Mouse (Mus musculus): ENCODE data around the gene Steap3. TPM values are rescaled to one million over a fixed set of nuclear protein-coding genes. Genes with fewer than 3 reads are reported as not detected.

The Steap3 gene
- total and polyA plus RNA-seq, 2 experiments from 2014 or later = 3.9 TPM

DNA sequence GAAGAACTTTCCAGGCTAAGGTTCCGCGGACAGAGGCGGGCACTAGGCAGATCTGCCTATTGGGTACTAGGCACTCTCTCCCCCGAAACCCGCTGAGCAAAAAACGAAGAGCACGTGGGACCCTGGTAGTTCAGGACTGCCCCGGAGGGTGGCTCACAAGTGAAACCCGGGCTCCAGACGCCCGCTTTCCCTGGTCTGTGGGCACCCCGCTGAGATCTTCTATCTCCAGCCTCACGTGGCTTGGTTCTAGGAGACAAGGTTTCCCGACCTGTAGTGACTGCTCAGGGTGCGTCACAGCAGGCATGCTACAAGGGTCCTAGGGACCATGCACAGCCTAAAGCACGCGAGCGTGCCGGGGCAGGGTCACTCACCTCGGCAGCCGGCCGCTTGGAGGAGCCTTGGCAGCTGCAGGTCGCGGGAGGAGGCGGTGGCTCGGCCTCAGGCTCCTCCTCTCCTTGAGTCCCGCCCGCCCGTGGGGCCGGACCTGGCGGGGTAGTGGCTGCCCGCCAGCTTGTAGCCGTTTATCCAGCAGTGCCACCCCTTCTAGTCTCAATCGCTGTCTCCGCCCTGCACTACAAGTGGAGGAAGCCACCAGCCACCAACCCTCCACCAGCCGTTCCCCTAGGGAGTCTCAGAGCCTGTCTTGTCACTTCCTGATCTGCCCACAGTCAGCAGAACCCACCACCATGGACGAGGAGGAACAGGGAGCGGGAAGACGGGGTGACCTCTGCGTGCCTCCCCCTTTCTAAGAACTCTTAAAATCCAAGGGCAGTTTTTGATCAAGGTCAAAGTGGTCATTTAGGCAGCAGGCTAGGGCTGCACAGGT, 7.4 kb downstream of the Steap3 start:
- Histone ChIP-seq H3K4me1 (ENCODE audit: insufficient read depth) (peaks cover 11% of the 10 kb centered on the region; the same call in 1 of the 2 replicates), H3K9ac (peak overlapping the region; percentile 48), H3K4me2 (ENCODE audit: low read depth) (peak overlapping the region; percentile 100), H3K27ac (ENCODE audit: low read depth, low read length) (no peak overlapping the region), H3K4me3 (ENCODE audit: low read depth, low read length) (peak overlapping the region; percentile 50), H3K27me3 (ENCODE audit: insufficient read depth, low read length) (no peaks in the 10 kb centered on the region), H3K9me3 (ENCODE audit: low read length) (no peaks in the 10 kb centered on the region), H3K36me3 (ENCODE audit: insufficient read depth) (no peaks in the 10 kb centered on the region)
- peak; percentile 55 for DNase-seq
- WGBS = 7% methylated on average over 40 of the region's 40 CpGs
- ATAC-seq = peak; percentile 84
- no peak for TF ChIP-seq CTCF (IDR thresholded peaks at IDR 0.05; ENCODE audit: low read depth)

DNA sequence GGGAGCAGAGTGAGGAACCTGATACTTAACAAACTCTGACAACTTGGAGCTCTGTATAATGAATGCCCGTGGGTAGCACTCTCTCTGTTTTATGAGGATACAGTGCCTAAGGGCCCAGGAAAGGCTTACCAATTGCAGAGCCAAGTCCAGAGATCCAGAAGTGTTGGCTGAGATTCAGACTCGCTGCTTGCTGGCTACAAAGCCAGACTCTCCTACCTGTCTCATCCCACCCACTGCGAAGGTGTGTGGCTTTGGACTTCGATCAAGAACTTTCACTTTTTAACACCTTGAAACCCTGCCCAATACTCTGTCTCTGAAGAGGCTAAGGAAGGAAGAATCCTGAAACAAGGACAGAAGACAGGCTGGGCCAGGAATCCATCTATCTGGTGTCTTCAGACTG, 9.3 kb downstream of the Steap3 start:
- H3K9me3 ChIP-seq (ENCODE audit: low read length) = no peaks in the 10 kb centered on the region
- no peak overlapping the region for H3K9ac ChIP-seq
- no peak for TF ChIP-seq CTCF (IDR thresholded peaks at IDR 0.05; ENCODE audit: low read depth)
- no peak for DNase-seq
- H3K4me3 ChIP-seq (ENCODE audit: low read depth, low read length) = no peak overlapping the region
- ATAC-seq = no peak
- H3K27me3 ChIP-seq (ENCODE audit: insufficient read depth, low read length) = no peaks in the 10 kb centered on the region
- no peak overlapping the region for H3K4me2 ChIP-seq (ENCODE audit: low read depth)
- peaks cover 11% of the 10 kb centered on the region; the same call in 1 of the 2 replicates for H3K4me1 ChIP-seq (ENCODE audit: insufficient read depth)
- WGBS = 89% methylated on average over 4 of the region's 4 CpGs
- no peak overlapping the region for H3K27ac ChIP-seq (ENCODE audit: low read depth, low read length)
- no peaks in the 10 kb centered on the region for H3K36me3 ChIP-seq (ENCODE audit: insufficient read depth)

DNA sequence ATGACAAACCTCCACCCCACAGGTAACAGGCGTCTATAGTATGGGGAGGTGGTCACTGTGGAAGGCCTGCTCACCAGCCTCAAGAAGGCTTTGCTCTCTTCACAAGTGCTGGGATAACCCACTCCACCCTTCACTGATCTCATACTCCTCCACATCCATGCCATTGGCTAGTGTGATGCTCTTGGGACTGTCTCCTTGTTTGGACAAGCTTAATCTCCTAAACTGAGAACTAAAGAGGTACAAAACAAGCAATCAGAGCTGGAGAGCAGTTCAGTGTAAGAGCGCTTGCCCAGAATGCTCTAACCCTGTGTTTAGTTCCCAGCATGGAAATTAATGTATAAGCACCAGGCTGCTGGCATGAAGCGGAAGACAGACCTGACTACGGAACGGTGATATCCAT, 11.3 kb downstream of the Steap3 start:
- Histone ChIP-seq H3K36me3 (ENCODE audit: insufficient read depth) (no peaks in the 10 kb centered on the region), H3K27me3 (ENCODE audit: insufficient read depth, low read length) (no peaks in the 10 kb centered on the region), H3K4me1 (ENCODE audit: insufficient read depth) (peaks cover 11% of the 10 kb centered on the region; the same call in 1 of the 2 replicates), H3K9me3 (ENCODE audit: low read length) (no peaks in the 10 kb centered on the region), H3K4me3 (ENCODE audit: low read depth, low read length) (no peak overlapping the region), H3K9ac (no peak overlapping the region), H3K4me2 (ENCODE audit: low read depth) (no peak overlapping the region), H3K27ac (ENCODE audit: low read depth, low read length) (no peak overlapping the region)
- ATAC-seq (no peak), DNase-seq (no peak)
- TF ChIP-seq CTCF (IDR thresholded peaks at IDR 0.05; ENCODE audit: low read depth) = no peak
- 92% methylated on average over 5 of the region's 5 CpGs for WGBS

DNA sequence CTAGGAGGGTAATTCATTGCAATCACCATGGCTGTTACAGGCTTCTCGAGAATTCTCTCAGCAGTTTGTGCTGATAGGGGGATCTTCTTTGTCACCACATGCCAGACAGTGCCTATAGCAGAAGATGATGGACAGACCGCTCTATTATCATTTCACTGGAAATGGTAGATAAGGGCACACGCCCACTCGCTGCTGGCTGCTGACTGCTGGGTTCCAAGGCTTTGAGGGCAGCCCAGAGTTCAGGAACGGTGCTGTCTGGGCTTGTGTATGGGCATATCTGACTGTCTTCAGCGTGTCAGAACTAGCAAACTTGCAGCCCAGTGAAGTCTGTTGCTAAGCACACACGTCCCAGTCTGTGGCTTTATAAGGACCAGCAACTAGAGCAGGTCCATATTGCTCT, 13.3 kb downstream of the Steap3 start:
- no peak for TF ChIP-seq CTCF (IDR thresholded peaks at IDR 0.05; ENCODE audit: low read depth)
- no peak for DNase-seq
- H3K9me3 ChIP-seq (ENCODE audit: low read length) = no peaks in the 10 kb centered on the region
- no peak overlapping the region for H3K4me3 ChIP-seq (ENCODE audit: low read depth, low read length)
- no peak overlapping the region for H3K27ac ChIP-seq (ENCODE audit: low read depth, low read length)
- H3K9ac ChIP-seq = no peak overlapping the region
- no peak overlapping the region for H3K4me2 ChIP-seq (ENCODE audit: low read depth)
- 78% methylated on average over 7 of the region's 7 CpGs for WGBS
- no peak for ATAC-seq
- no peaks in the 10 kb centered on the region for H3K27me3 ChIP-seq (ENCODE audit: insufficient read depth, low read length)
- no peaks in the 10 kb centered on the region for H3K4me1 ChIP-seq (ENCODE audit: insufficient read depth)
- no peaks in the 10 kb centered on the region for H3K36me3 ChIP-seq (ENCODE audit: insufficient read depth)

DNA sequence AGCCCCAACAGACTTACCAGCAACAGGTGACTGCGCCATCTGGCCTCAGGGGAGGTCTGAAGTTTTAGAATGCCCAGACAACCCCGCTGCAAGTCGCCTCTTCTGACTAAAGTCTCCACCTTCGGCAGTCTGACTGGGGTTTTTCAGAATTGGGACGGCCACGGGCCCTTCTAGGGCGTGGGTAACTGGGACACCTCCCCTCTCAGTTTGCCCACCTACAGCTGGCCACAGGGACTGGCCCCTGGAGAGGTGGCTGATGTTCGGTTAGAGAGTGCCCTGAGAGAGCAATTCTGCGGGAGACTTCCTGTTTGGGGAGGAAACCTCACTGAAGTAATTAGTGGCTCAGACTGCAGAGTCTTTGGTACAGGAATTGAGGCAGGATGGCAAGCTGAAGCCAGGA, 13.8 kb downstream of the Steap3 start:
- Histone ChIP-seq H3K4me1 (ENCODE audit: insufficient read depth) (no peaks in the 10 kb centered on the region), H3K9ac (no peak overlapping the region), H3K4me3 (ENCODE audit: low read depth, low read length) (no peak overlapping the region), H3K4me2 (ENCODE audit: low read depth) (no peak overlapping the region), H3K36me3 (ENCODE audit: insufficient read depth) (no peaks in the 10 kb centered on the region), H3K27ac (ENCODE audit: low read depth, low read length) (no peak overlapping the region), H3K27me3 (ENCODE audit: insufficient read depth, low read length) (no peaks in the 10 kb centered on the region), H3K9me3 (ENCODE audit: low read length) (no peaks in the 10 kb centered on the region)
- ATAC-seq (no peak), DNase-seq (no peak)
- no peak for TF ChIP-seq CTCF (IDR thresholded peaks at IDR 0.05; ENCODE audit: low read depth)
- WGBS = 63% methylated on average over 9 of the region's 9 CpGs

DNA sequence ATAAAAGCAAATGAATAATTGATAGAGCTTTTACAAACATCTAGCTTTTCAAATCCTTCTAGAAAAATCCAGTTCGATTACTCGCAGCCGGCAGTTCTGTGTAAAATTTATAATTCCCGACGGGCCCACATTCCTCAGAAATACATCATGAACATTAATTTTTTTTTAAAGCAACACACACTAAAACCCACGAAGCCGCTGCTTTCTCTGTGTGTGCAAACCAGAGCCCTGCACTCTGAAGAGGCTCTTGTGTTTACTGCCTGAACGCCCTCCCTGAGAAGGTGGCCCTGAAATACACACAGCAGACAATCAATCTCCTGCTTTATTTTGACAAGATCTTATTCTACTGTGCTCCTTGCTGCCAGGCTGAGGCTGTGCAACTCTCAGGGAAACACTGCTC, 14.3 kb downstream of the Steap3 start:
- DNase-seq = no peak
- Histone ChIP-seq H3K27ac (ENCODE audit: low read depth, low read length) (no peak overlapping the region), H3K4me1 (ENCODE audit: insufficient read depth) (no peaks in the 10 kb centered on the region), H3K36me3 (ENCODE audit: insufficient read depth) (no peaks in the 10 kb centered on the region), H3K27me3 (ENCODE audit: insufficient read depth, low read length) (no peaks in the 10 kb centered on the region), H3K9ac (no peak overlapping the region), H3K9me3 (ENCODE audit: low read length) (no peaks in the 10 kb centered on the region), H3K4me3 (ENCODE audit: low read depth, low read length) (no peak overlapping the region), H3K4me2 (ENCODE audit: low read depth) (no peak overlapping the region)
- no peak for ATAC-seq
- no peak for TF ChIP-seq CTCF (IDR thresholded peaks at IDR 0.05; ENCODE audit: low read depth)
- WGBS = 74% methylated on average over 8 of the region's 8 CpGs

DNA sequence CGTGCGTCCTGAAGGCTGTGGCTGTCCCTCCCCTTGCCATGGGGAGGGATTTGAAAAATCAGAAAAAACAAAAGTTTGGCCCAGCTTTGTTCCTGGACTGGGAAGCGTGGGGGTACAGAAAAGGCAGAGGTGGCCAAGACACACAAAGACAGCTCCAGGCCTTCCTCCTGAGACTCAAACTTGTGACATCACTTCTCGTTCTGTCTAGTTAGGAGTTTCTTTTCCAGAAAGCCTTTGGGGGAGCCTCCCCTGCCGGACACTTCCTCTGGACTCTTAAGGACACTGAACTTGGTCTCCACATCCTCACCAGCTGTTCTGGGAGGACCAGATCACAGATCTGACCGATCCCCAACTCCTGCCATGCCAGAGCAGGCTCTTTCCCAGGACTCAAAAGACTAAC, 18.8 kb downstream of the Steap3 start:
- no peak for ATAC-seq
- Histone ChIP-seq H3K4me3 (ENCODE audit: low read depth, low read length) (no peak overlapping the region), H3K4me2 (ENCODE audit: low read depth) (no peak overlapping the region), H3K36me3 (ENCODE audit: insufficient read depth) (no peaks in the 10 kb centered on the region), H3K9ac (no peak overlapping the region), H3K4me1 (ENCODE audit: insufficient read depth) (no peaks in the 10 kb centered on the region), H3K27ac (ENCODE audit: low read depth, low read length) (no peak overlapping the region), H3K9me3 (ENCODE audit: low read length) (no peaks in the 10 kb centered on the region), H3K27me3 (ENCODE audit: insufficient read depth, low read length) (no peaks in the 10 kb centered on the region)
- no peak for TF ChIP-seq CTCF (IDR thresholded peaks at IDR 0.05; ENCODE audit: low read depth)
- 82% methylated on average over 6 of the region's 6 CpGs for WGBS
- DNase-seq = no peak

Data from forebrain, postnatal 0 days (tissue).